Mouse (Mus musculus) retina, adult 2 months (tissue): ENCODE measurements around the gene Efhd2.

Experiments
- DNase-seq: peaks from one replicate; pipeline ENCODE4 v3.0.0-alpha.2; 2012; ENCODE audit warnings: low read depth, low spot score

Gene Efhd2

DNA sequence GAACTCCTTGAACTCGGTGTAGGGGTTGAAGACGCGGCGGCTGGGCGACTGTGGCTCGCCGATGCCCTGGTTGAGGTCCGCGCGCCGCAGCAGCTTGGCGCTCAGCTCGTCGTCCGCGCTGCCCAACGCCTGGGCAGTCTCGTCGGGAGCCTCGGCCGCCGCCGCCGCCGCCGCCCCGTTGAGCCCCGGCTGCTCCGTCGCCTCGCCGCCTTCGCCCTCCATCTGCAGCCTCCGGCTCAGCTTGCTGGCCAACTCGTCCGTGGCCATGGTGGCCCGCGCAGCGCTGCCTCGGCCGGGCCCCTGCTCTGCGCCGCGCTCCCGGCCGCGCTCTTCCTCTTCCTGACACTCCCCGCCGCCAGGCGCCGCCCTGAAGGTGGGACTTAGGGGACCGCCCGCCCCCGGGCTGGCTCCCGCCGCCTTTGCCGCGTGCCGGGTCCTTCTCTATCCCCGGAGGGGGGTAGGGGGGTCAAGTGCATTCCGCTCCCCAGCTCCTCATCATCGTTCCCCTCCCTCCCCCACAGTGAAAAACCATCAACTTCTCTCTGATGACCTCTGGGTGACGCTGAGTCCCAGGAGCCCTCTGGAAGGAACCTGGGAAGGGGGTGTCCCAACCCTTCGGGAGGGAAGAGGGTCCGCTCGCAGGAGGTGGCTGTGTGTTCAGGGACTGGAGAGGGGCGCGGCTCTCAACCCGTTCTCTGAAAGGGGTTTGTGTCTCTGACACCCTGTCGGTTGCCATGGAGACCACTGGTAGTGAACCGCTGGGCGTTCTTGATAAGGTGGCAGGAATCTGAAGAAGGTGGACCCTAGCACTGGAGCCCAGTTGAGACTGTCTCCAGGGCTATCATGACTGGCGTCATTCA is at the start of gene Efhd2:
TSS of gene Efhd2 (minus strand) at position 320 of the 860 bp plus-strand sequence.
- no peak for DNase-seq

DNA sequence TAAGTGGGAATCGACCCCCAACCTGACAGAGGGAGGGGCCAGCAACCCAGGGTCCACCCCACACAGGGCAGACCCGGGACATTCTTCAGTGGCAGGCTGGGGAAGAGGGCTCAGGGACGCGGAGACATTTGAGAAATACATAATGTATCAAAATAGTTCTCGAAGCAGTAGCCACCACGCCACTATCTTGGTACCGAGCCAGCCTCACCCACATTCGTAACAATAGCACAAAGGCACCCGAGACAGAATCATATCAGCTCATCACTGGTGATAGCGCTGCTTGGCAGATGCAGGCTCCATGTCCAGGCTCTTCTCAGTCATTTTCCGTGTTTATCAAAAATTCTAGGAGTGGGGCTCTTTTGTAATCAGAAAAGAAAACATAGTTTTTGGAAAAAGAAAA is 49.2 kb upstream of the Efhd2 start:
- no peak for DNase-seq

DNA sequence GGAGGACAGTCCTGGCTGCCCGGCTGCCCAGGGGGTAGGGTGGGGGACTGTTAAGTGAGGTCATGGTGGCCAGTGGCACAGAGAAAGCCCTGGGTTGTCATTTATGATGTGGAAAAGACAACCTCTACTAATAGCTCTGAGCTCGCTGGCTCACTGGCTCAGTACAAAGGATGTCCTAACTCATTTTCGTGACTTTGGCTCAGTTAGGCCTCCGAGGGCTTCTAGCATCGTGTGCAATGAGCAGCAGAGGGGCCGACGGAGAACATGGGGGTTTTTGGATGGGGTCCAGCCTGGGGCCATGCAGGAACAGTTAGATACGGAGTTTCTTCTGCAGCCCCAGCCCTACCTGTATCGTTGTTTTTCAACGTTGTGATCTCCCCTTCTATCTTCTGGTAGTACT is 45.7 kb upstream of the Efhd2 start:
- DNase-seq, result no peak

DNA sequence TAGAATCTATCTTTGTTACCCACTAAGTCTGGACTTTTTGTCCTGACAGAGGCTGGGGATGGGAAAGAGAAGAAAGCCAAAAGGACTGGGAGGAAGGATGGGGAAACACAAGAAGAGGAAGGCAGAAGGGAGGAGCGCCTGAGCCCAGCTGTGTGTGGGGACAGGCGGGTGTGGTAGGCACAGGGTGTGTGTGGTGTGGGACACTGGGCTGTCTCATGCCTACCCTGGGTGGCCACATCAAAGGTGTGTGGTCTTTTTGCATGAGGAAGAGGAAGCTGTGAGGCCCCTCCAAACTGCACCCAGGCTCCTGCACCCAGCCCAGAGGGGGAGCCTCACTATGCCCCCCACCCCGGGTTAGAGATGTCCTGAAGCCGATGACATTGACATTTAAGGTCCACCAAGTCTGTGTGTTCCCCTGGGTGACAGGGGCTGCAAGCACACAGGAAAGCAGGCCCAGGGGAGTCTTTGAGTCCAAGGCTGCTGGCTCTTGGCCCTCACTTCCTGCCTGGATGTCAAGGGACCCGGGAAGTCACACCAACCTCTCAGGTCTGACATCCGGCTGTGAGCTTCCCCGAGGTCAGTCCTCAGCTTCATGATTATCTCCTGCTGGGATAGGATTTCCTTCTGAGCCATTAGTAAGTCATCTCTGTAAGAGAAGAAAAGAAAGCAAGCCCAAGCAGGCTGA is 43.2 kb upstream of the Efhd2 start:
- DNase-seq, result no peak

DNA sequence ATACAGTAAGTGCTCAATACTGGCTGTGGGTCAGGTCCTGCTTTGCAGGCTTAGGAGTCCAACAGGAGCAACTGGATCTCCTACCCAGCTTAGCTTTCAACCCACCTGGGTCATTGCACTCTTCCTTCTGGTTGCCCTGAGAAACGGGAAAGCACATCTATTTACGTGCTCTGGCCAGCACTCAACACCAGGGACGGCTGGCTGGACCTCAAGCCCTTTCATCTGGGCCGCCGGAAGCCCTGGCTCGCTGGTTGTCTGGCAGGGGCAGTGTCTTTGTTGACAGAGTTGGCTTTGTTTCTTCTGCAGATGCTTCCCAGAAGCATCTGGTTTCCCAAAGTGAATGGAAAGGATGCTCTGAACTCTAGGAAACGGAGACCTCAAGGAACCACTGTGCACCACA is 39.3 kb upstream of the Efhd2 start:
- no peak for DNase-seq

DNA sequence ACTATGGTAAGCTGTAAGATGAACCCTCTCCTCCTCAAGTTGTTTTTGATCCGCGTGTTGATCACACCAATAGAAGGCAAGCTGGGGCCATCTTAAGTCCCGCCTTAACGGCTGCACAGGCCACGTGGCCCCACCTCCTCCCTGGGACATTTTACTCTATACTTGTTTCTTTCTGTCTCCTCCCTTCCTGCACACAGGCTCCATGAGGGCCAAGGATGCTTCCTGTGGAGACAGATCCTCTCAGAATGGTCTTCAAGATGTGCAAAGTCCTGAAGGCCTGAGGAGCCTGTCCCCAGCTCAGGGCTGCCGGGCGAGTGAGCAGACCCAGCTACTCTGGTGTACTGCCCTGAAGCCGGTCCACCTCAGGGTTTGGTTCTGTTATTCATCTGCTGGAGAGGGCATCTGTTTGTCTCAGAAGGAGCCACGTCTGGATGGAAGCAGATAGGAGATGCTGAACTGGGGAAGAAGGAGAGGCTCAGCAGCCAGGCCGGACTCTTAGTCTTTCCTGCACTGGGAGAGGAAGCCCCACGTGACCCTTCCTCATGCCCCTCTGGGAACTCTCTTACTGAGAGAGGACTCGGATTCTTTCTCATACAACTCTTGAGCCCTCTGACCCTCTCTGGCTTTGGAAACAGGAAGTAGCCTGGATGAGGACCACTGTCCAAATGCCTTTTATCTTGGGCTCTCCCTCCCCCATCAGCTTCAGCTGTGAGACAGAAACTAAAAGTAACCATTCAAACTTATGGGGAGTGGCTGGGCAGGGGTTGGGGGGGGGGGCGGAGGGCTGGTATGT is 38.7 kb upstream of the Efhd2 start:
- no peak for DNase-seq

DNA sequence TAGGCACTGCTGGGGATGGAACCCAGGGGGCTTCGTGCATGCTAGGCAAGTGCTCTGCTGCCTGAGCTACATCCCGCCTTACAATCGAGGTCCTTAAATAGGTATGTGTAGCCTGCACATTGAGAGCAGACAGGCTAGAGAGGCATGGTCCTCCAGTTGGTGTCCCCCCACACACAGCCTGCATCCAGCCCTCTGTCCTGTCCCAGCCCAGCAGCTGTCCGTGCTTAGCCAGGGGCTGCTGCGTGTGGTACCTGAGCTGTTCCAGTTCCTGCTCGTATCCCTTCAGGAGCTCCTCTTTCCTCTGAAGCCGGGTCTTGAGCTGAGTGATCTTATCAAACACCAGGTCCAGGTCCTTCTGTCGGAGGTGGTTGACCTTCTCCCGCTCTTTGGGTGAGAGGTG is 30.0 kb upstream of the Efhd2 start:
- no peak for DNase-seq

DNA sequence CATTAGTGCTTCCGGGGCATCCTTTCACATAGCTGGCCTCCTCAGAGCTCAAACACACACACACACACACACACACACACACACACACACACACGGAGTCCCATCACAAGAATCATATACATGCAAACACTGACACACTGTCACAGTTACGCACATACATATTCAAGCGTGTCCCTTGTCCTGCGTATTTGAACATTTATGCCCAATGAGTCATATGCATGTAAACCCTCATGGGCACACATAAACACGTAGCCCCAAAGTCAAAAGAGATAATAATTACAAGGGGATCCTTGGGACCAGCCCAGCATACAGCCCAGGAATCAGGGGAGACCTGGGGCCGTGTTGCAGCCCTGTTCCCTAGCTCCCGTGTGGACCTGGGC is 27.7 kb upstream of the Efhd2 start:
- no peak for DNase-seq

DNA sequence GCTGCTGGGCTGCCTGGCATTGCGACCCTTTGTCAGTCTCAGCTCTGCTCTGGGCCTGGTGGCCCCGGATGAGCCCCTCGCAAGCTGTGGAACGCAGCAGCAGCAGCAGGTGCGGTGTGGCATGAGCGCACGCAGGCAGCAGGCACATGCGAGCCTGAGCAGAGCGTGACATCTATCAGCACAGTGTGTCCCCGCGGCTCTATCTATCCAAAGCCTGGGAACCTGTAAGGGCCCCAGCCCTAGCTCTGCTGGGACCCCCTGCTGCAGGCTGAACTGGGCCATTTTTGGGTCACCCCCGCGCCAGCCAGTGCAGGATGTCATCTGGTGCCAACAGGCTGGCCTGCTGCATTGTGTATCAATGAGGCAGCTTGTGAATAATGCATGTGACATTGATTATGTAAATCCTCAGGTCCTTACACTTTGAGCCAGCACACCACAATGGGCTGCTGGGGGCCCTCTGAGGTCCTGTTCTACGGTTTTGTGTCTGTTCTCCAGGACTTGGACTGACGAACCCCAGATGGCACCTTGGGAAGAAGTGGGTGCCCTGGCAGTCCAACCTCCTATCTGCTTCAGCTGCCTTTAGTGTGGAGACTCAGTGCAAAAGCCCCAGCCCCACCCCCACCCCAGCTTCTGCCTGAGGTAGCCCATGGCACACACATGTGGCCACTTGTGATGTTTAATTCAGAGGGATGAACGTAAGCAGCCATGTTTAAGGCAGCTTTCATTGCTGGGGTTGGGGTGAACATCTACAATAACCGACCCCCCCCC is 27.2 kb upstream of the Efhd2 start:
- no peak for DNase-seq

DNA sequence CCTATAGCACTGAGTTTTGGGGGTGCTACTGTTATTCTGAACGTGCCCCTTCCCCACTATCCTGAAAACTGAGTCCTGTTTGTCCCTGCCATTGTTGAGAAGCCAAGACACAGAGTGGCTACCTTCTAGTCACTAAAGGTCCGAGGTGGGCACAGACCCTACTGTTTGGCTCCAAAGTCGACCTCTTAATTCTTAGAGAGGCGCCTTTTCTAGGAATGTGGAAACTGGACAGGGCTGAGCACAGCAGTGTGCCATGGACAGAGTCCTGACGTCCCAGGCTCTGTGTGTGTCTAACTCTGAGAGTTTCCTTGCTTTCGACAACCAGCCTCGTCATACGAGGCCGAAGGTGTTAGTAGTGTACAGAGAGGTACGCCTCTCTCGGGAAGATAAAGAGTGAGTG is 25.7 kb upstream of the Efhd2 start:
- no peak for DNase-seq

DNA sequence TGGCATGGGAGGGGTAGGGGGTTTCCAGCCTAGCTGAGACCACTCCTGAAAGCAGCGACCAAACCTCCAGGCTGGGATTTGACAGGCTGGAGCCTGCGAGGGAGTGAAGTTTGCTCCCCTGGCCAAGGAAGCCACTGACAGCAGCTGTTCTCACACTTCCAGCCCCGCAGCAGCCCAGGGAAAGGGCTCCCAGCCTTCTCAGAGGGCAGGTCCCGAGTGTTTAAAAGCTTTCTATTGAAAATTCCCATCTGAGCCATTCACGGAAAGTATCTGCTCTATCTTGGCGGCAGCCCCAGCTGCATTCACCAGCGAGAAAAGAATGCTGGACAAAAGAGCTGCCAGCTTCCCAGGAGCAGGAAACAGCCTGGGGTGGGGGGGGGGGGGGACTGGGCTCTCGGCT is 25.2 kb upstream of the Efhd2 start:
- no peak for DNase-seq

DNA sequence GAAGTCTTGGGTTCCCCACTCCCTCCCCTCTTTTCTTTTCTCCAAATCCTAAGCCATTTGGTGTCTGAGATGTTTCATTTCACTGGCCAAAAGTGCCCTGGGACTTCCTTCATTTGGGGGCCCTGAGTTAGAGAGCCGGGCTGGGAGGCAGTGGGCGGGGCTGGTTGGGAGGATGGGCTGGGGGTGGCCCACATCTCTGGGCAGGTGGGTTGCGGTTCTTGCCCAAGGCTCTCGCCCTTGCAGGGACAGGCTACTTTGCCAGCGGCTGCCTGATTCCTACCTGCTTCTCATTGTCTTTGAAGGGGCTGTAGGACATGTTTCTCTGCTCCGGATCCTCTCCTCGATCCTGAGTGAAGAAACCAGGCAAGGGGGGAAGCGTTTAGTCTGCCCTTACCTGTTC is 24.2 kb upstream of the Efhd2 start:
- no peak for DNase-seq

DNA sequence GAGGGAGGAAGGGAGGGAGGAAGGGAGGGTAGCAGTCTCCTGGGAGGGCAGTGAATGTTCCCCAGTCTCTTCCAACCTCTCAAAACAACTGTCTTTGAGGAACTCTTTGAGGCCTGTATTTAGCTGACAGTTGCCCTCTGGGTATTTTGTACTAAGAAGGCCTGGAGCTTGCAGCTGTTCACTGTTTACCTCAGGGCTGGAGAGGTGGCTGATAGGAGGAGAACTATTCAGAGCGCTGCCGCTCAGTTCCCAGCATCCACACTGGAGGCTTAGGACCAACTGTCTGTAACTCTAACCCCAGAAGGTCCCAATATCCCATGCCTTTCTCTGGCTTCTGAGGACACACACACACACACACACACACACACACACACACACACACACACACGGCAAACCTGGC is 23.1 kb upstream of the Efhd2 start:
- no peak for DNase-seq

DNA sequence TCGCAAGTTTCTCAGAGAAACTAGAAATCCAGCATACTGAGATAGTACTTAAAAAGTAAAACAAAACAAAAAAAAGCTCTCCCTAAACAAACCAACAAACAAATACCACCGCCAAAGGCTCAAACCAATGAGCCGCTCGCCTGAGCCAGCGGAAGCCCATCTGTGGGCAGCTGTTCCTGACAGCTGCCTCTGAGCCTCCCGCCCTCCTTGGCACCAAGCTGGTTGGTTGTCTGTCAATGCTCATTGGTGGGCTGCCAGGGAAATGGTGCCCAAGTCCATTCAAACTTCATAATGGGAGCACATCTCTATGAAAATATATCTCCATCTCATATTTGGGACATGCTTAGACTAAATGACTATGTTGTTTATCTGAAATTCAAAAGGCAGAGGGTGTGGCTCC is 22.5 kb upstream of the Efhd2 start:
- no peak for DNase-seq

DNA sequence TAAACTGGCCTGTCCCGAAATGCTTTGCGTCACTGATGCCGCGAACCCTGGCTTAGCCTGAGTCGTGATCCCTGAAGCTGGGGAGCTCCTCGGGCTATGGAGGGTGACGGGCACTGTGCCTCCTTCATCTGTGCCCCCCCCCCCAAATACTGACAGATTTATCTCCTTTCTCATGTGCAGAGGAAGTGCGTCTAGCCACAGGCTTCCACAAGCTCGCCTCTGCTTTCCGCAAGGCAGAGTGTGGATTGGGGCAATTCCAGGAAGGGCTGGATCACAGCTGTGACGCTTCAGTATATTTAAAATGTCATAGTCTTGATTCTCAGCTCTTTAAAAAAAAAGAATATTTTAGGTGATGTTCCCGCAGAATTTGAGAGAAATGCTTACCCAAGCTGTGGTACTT is 21.1 kb upstream of the Efhd2 start:
- no peak for DNase-seq

DNA sequence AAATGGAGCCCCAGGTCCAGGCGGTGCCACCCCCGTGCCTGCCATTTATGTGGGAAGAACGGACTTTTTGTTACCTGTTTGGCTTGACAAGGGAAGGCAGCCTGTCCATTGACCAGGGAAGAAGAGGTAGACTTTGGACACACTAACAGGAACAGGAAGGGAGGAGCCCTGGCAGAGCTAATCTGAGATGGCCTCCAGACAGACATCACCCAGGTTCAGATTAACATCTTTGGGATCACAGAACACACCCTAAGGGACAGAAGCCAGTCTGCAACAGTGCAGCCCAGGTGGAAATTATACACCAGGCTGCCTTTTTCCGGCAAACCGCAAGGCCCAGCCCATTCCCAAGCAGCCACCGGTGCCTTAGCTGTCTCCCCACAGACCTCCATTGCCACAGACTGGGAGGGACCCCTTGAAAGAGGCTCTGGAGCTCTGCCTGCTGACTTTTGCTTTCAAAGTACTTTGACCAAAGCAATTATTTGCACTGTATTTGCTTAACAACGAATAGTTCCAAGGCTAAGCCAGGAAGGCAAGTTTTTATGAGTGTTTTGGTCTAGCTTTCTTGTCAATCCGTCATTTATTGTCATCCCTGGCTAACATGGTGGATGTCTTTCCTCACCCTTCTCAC is 18.6 kb upstream of the Efhd2 start:
- DNase-seq, result no peak

DNA sequence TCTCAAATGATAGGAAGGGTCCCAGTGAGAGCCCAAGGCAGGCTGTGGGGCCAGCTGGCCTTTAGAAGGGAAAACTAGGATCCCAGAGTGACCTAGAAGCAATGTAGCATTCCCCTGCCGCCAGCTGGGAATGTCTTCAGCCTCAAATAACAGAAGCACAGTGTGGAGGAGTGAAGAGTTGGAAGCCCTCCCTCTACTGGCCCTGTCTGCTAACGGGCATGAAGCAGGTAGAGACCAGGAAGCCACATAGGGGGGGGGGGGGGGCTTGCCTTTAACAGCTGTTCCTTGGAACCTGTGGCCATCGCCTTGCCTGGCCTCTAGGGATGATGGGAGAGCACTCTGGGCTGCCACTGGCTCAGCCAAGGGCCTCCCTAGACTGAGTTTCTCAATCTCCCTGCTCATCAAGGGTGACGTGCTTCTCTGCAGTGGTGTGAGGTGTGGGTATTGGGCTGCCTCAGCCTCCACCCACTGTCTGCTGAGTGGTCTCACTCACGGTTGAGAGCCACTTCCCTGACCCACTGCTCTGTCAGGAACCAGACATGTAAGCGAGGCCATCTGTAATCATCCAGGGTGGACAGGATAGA is 11.8 kb upstream of the Efhd2 start:
- no peak for DNase-seq

DNA sequence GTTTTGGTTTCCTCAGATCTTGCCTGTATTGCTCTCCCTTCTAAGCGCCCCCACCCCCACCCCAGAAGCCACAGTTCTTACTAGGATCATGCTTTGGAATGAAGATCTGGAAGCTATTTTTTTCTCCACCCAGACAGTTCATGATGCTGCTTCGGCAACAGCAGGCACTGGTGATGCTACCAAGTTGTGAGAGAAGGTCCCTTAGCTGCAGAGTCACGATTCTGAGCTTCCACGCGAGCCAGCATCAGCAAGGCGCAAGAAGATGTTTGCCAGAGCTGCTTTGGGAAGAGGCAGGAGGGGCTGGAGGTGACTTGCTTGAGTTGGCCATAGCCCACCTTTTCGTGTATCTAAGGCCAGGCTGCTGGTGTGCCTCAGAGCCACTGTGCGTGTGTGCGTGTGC is 10.7 kb upstream of the Efhd2 start:
- DNase-seq, result no peak

DNA sequence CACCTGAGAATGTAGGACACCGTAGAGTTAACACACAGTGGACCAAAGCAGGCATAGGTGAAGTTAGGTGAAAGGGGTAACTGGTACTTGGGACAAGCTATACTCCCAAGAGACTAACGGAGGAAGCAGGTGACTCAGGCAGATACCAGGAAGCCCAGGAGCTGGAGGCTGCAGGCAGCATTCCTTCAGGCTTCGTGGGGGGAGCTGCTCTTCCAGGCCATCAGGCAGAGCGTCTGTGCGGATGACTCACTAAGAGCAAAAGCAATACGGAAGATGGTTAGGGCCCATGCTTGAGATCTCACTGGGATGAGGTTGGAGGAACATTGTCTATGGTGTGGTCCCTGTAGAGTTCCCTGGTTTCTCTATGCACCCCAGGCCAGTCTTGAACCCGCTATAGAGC is 8.1 kb upstream of the Efhd2 start:
- DNase-seq, result no peak

DNA sequence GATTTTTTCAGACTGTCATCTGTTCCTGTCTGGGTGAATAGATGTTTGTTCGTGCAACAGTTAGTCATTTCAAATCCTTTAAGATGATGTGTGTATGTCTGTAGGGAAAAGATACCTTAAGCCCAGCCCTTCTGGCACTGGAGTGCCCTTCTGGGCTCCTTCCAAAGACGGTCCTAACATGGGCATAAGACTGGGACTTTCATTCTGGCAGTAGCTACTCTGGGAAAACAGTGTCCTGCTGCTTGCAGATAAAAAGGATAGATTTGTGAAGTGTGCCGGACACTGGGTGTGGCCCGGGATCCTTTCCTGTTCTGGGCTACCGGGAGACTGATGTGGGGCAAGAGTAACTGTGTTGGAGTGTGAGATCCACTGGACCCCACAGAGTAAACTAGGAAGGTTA is 7.2 kb upstream of the Efhd2 start:
- DNase-seq, result no peak
